Mouse (Mus musculus) thymus, adult 2 months (tissue): ENCODE results near the gene Gm38392.
"Not testable (repeated sequence)": the region's sequence is repeated elsewhere in the genome, so short reads cannot be mapped to it uniquely, and the experiment has no call there.

ENCODE experiments used
- CTCF ChIP-seq: fragments of 200-500 bp; IDR thresholded peaks from 2 replicates; pipeline ENCODE4 v1.5.1; 2012; ENCODE audit warnings: mild to moderate bottlenecking, control low read depth, low read length, moderate library complexity, borderline replicate concordance; ENCODE audit not compliant: control insufficient read depth, poor library complexity, insufficient read depth; ENCODE audit errors: extremely low read depth
- POLR2A ChIP-seq: fragments of 200-500 bp; IDR thresholded peaks from 2 replicates; pipeline ENCODE4 v1.6.1; 2012; ENCODE audit warnings: mild to moderate bottlenecking, low read length, control low read depth, moderate library complexity; ENCODE audit not compliant: control insufficient read depth, poor library complexity, insufficient read depth; ENCODE audit errors: extremely low read depth

- not testable (repeated sequence) for TF ChIP-seq CTCF, POLR2A
These were observed 5.7 kb downstream of the Gm38392 start for GRCm38 (mm10) chr3:88281141-88281916.
